Mouse (Mus musculus): ENCODE measurements around the gene Lcorl. TPM values are rescaled to one million over a fixed set of nuclear protein-coding genes. Genes with fewer than 3 reads are reported as not detected.

Lcorl gene
- total and polyA plus RNA-seq, 3 experiments: 4.2 to 5.8 (median 5.6) TPM

DNA sequence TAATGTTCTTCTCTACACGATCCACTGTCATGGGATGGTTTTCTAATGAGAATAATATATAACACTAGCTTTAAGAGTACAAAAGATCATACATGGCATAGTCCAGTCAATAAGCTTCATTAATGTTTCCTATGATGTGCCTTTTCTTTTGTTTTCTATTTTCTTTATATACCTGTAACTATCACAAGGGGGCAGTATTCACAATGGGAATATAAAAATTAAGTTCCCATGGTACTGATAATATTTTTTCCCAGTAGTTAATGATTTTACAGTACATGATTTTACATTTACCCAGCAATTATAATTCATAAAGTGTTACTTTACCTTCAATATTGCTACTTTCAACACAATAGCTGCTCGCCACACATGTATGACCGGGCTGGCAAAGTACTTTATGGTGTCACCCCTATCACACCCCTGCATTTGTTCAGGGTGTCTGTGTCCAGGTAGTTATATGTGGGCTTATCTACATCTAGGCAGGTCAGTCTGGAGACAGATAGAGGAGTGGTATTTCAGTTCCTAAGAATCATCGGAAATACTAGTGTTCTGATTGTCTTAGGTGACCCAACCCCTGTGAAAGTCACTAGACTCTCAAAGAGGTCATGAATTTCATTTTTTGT, 99.8 kb downstream of the Lcorl start (continued):
- TF ChIP-seq MEF2A (IDR thresholded peaks at IDR 0.05; ENCODE audit: borderline replicate concordance, low read depth, low read length) (no peak), USF1 (IDR thresholded peaks at IDR 0.05; ENCODE audit: low read depth, low read length) (no peak), ZKSCAN1 (IDR thresholded peaks at IDR 0.05; ENCODE audit: borderline replicate concordance, low read depth, low read length) (no peak)

- in situ Hi-C loops (cut with MboI; ENCODE audit: low pct_ligation_motif_present, low pct_unique_long_range_greater_than_20kb, low sequenced_read_pairs): no loop called here
- no peaks in the 10 kb centered on the region for H3K79me2 ChIP-seq (replicated peaks; ENCODE audit: control insufficient read depth, extremely low read depth, insufficient read depth, poor library complexity, severe bottlenecking)
- DNase-seq (ENCODE audit: extremely low read depth): no peak
- H3K36me3 ChIP-seq (replicated peaks in 1 of 2; ENCODE audit: control insufficient read depth in 1 of 2, insufficient read depth in 1 of 2, low read length in 1 of 2): peaks cover 5 to 30% of the 10 kb centered on the region in 2 experiments
- no peak overlapping the region for H3K27ac ChIP-seq (ENCODE audit: insufficient read depth, low read depth)
- H3K9me3 ChIP-seq (replicated peaks; ENCODE audit: low read length): no peaks in the 10 kb centered on the region
- no peaks in the 10 kb centered on the region for H3K4me1 ChIP-seq (ENCODE audit: control insufficient read depth in 1 of 2, insufficient read depth in 2 of 2)
- dilution Hi-C loops (cut with MboI; ENCODE audit: extremely low pct_ligation_motif_present, extremely low pct_unique_long_range_greater_than_20kb, low sequenced_read_pairs): no loop called here
- H3K4me2 ChIP-seq (ENCODE audit: insufficient read depth, low read depth, poor library complexity, severe bottlenecking): no peak overlapping the region
- no peak overlapping the region for H3K4me3 ChIP-seq (replicated peaks in 1 of 3; ENCODE audit: low read depth in 2 of 3, low read length in 2 of 3, poor library complexity in 1 of 3)
- H3K27me3 ChIP-seq (replicated peaks): no peaks in the 10 kb centered on the region
- no peak for TF ChIP-seq USF2 (conservative IDR thresholded peaks at IDR 0.05; ENCODE audit: low read depth, low read length)
- TF ChIP-seq MAFK (IDR thresholded peaks at IDR 0.05; ENCODE audit: insufficient replicate concordance, low read length): peak; percentile 69; the same call in 1 of the 2 replicates
- no peak overlapping the region for H3K9ac ChIP-seq (ENCODE audit: insufficient read depth, low read depth)
Measured at GRCm38 (mm10) chr5:45737911-45738310, 119.5 kb downstream of the Lcorl start.

GRCm38 (mm10) chr5:45733751-45734150, 123.7 kb downstream of the Lcorl start:
- H3K79me2 ChIP-seq (replicated peaks; ENCODE audit: control insufficient read depth, extremely low read depth, insufficient read depth, poor library complexity, severe bottlenecking): no peaks in the 10 kb centered on the region
- no peak for DNase-seq (ENCODE audit: extremely low read depth)
- in situ Hi-C loops (cut with MboI; ENCODE audit: low pct_ligation_motif_present, low pct_unique_long_range_greater_than_20kb, low sequenced_read_pairs): no loop called here
- no peaks in the 10 kb centered on the region for H3K9me3 ChIP-seq (replicated peaks; ENCODE audit: low read length)
- no peak overlapping the region for H3K4me2 ChIP-seq (ENCODE audit: insufficient read depth, low read depth, poor library complexity, severe bottlenecking)
- H3K4me3 ChIP-seq (replicated peaks in 1 of 3; ENCODE audit: low read depth in 2 of 3, low read length in 2 of 3, poor library complexity in 1 of 3): no peak overlapping the region
- no peak overlapping the region for H3K9ac ChIP-seq (ENCODE audit: insufficient read depth, low read depth)
- H3K4me1 ChIP-seq (ENCODE audit: control insufficient read depth in 1 of 2, insufficient read depth in 2 of 2): no peaks in the 10 kb centered on the region
- H3K27ac ChIP-seq (ENCODE audit: insufficient read depth, low read depth): no peak overlapping the region
- peaks cover 5 to 23% of the 10 kb centered on the region in 2 experiments for H3K36me3 ChIP-seq (replicated peaks in 1 of 2; ENCODE audit: control insufficient read depth in 1 of 2, insufficient read depth in 1 of 2, low read length in 1 of 2)
- dilution Hi-C loops (cut with MboI; ENCODE audit: extremely low pct_ligation_motif_present, extremely low pct_unique_long_range_greater_than_20kb, low sequenced_read_pairs): no loop called here
- H3K27me3 ChIP-seq (replicated peaks): no peaks in the 10 kb centered on the region
- TF ChIP-seq ELF1 (IDR thresholded peaks at IDR 0.05; ENCODE audit: low read depth, low read length): no peak
- TF ChIP-seq JUND (conservative IDR thresholded peaks at IDR 0.05; ENCODE audit: low read depth, low read length): no peak
- no peak for TF ChIP-seq USF2 (conservative IDR thresholded peaks at IDR 0.05; ENCODE audit: low read depth, low read length)
- TF ChIP-seq MXI1 (IDR thresholded peaks at IDR 0.05; ENCODE audit: low read depth, low read length): no peak
- TF ChIP-seq USF1 (IDR thresholded peaks at IDR 0.05; ENCODE audit: low read depth, low read length): no peak
- TF ChIP-seq PAX5 (IDR thresholded peaks at IDR 0.05; ENCODE audit: low read length): no peak
- TF ChIP-seq ETS1 (conservative IDR thresholded peaks at IDR 0.05; ENCODE audit: low read depth, low read length): no peak
- TF ChIP-seq RAD21 (IDR thresholded peaks at IDR 0.05; ENCODE audit: low read depth, low read length): no peak
- TF ChIP-seq POLR2AphosphoS2 (IDR thresholded peaks at IDR 0.05; ENCODE audit: low read depth, low read length): no peak
- no peak for TF ChIP-seq BHLHE40 (IDR thresholded peaks at IDR 0.05; ENCODE audit: low read depth, low read length)
